Mouse (Mus musculus): ENCODE data around the gene Klf13. TPM values are rescaled to one million over a fixed set of nuclear protein-coding genes. Genes with fewer than 3 reads are reported as not detected.

Klf13 gene
- polyA plus RNA-seq, 1 experiment from 2014 or later: 29.6 TPM

DNA sequence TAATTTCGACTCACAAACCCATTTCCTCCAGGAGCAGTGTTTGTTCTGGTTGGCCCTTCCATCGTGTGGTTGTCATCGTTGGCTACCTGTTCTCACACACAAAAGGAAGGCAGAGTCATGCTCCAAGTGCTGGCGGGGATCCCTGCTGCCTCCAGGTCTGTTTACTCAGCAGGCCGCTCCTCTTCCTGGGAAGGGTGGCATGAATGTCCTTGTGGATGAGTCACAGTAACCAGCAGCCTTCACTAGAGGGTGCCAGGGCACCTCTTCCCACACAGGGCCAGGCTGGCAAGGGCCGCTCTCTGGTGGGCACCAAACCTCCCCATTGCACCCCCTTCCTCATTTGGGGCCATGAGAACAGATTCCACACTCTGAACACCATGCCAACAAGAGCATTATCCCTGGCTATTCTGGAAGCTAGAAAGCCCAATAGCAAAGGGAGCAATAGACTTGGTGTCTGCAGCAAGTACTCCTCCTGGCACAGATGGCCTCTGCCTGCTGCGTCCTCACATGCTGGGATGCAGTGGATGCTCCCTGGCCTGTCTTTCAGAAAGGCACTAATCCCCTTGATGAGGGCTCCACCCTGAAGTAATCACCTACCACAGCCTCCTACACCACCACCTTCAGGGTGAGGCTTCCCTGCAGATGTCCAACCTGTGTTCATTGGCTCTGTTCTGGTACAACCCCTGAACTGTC lies 86.7 kb downstream of the Klf13 start:
- no peak for DNase-seq (ENCODE audit: low spot score)

More for the DNA sequence above, 86.7 kb downstream of the Klf13 start:
- no peaks in the 10 kb centered on the region for H3K36me3 ChIP-seq
- no peaks in the 10 kb centered on the region for H3K4me1 ChIP-seq
- H3K4me3 ChIP-seq: no peak overlapping the region
- no peaks in the 10 kb centered on the region for H3K9me3 ChIP-seq (replicated peaks)
- WGBS: 59% methylated on average over 7 of the region's 7 CpGs
- no peaks in the 10 kb centered on the region for H3K27me3 ChIP-seq (ENCODE audit: low read depth, poor library complexity, severe bottlenecking)
- no peak overlapping the region for H3K27ac ChIP-seq (replicated peaks)

Other genes starting within 250 kb of the Klf13 start
- not detected in 2 replicates for gene E030018B13Rik, start 22.1 kb downstream of the Klf13 start, polyA plus RNA-seq (2016; fragmentation: Nextera tagmentation; extraction: Ambion mirVana)
- 0.41 and 6.1 TPM in 2 replicates for gene Trpm1, start 214.9 kb upstream of the Klf13 start, polyA plus RNA-seq (2016; fragmentation: Nextera tagmentation; extraction: Ambion mirVana)